Mouse (Mus musculus): ENCODE data around the gene Il17rb. TPM values are rescaled to one million over a fixed set of nuclear protein-coding genes. Genes with fewer than 3 reads are reported as not detected.

The Il17rb gene
- polyA plus RNA-seq, 1 experiment: not detected

GRCm38 (mm10) chr14:29968075-29968821 is 40.4 kb downstream of the Il17rb start, which contains the start of gene Selenok:
Selenok (plus strand) TSS chr14:29968308.
- H3K4me3 ChIP-seq (ENCODE audit: low read depth, low read length): peak within 1 kb of the TSS; percentile 88
- H3K9me3 ChIP-seq (replicated peaks; ENCODE audit: control insufficient read depth, insufficient read depth, low read length, poor library complexity, severe bottlenecking): no peaks in the 10 kb centered on the region
- H3K9ac ChIP-seq (ENCODE audit: low read depth, poor library complexity, severe bottlenecking): peak within 1 kb of the TSS; percentile 80
- peak; percentile 35 for TF ChIP-seq POLR2A (IDR thresholded peaks at IDR 0.05; ENCODE audit: insufficient read depth, low read length)
- TF ChIP-seq CTCF (IDR thresholded peaks at IDR 0.05; ENCODE audit: low read depth, low read length): no peak
- no peak for TF ChIP-seq EP300 (IDR thresholded peaks at IDR 0.05; ENCODE audit: insufficient read depth, low read depth, low read length)
- H3K4me1 ChIP-seq (ENCODE audit: control insufficient read depth, insufficient read depth, low read length): no peaks in the 10 kb centered on the region
- peak within 1 kb of the TSS; percentile 81 for H3K27ac ChIP-seq (ENCODE audit: insufficient read depth, low read length)
- H3K36me3 ChIP-seq (ENCODE audit: control insufficient read depth, insufficient read depth, low read length, poor library complexity, severe bottlenecking): peaks cover 6% of the 10 kb centered on the region; the same call in 1 of the 2 replicates
- H3K27me3 ChIP-seq (ENCODE audit: control insufficient read depth, insufficient read depth, low read length, poor library complexity, severe bottlenecking): no peaks in the 10 kb centered on the region

- Histone ChIP-seq H3K4me1 (ENCODE audit: control insufficient read depth, insufficient read depth, low read length) (no peaks in the 10 kb centered on the region), H3K9ac (ENCODE audit: low read depth, poor library complexity, severe bottlenecking) (peak overlapping the region; percentile 44), H3K27ac (ENCODE audit: insufficient read depth, low read length) (peak overlapping the region; percentile 81), H3K27me3 (ENCODE audit: control insufficient read depth, insufficient read depth, low read length, poor library complexity, severe bottlenecking) (no peaks in the 10 kb centered on the region), H3K4me3 (ENCODE audit: low read depth, low read length) (peak overlapping the region; percentile 80), H3K36me3 (ENCODE audit: control insufficient read depth, insufficient read depth, low read length, poor library complexity, severe bottlenecking) (peaks cover 5% of the 10 kb centered on the region; the same call in 1 of the 2 replicates), H3K9me3 (replicated peaks; ENCODE audit: control insufficient read depth, insufficient read depth, low read length, poor library complexity, severe bottlenecking) (no peaks in the 10 kb centered on the region)
- TF ChIP-seq POLR2A (IDR thresholded peaks at IDR 0.05; ENCODE audit: insufficient read depth, low read length) (no peak), EP300 (IDR thresholded peaks at IDR 0.05; ENCODE audit: insufficient read depth, low read depth, low read length) (no peak), CTCF (IDR thresholded peaks at IDR 0.05; ENCODE audit: low read depth, low read length) (no peak)
These were observed 41.1 kb downstream of the Il17rb start for GRCm38 (mm10) chr14:29967611-29968010.

GRCm38 (mm10) chr14:29957393-29957792 is 51.3 kb downstream of the Il17rb start:
- Histone ChIP-seq H3K4me1 (ENCODE audit: control insufficient read depth, insufficient read depth, low read length) (no peaks in the 10 kb centered on the region), H3K27me3 (ENCODE audit: control insufficient read depth, insufficient read depth, low read length, poor library complexity, severe bottlenecking) (no peaks in the 10 kb centered on the region), H3K9ac (ENCODE audit: low read depth, poor library complexity, severe bottlenecking) (no peak overlapping the region), H3K9me3 (replicated peaks; ENCODE audit: control insufficient read depth, insufficient read depth, low read length, poor library complexity, severe bottlenecking) (peaks cover 7% of the 10 kb centered on the region), H3K27ac (ENCODE audit: insufficient read depth, low read length) (no peak overlapping the region), H3K4me3 (ENCODE audit: low read depth, low read length) (no peak overlapping the region), H3K36me3 (ENCODE audit: control insufficient read depth, insufficient read depth, low read length, poor library complexity, severe bottlenecking) (no peaks in the 10 kb centered on the region)
- TF ChIP-seq POLR2A (IDR thresholded peaks at IDR 0.05; ENCODE audit: insufficient read depth, low read length): no peak
- TF ChIP-seq CTCF (IDR thresholded peaks at IDR 0.05; ENCODE audit: low read depth, low read length): no peak
- no peak for TF ChIP-seq EP300 (IDR thresholded peaks at IDR 0.05; ENCODE audit: insufficient read depth, low read depth, low read length)

GRCm38 (mm10) chr14:29950805-29951204 is 57.9 kb downstream of the Il17rb start:
- Histone ChIP-seq H3K36me3 (ENCODE audit: control insufficient read depth, insufficient read depth, low read length, poor library complexity, severe bottlenecking) (no peaks in the 10 kb centered on the region), H3K27me3 (ENCODE audit: control insufficient read depth, insufficient read depth, low read length, poor library complexity, severe bottlenecking) (no peaks in the 10 kb centered on the region), H3K9ac (ENCODE audit: low read depth, poor library complexity, severe bottlenecking) (no peak overlapping the region), H3K4me3 (ENCODE audit: low read depth, low read length) (no peak overlapping the region), H3K9me3 (replicated peaks; ENCODE audit: control insufficient read depth, insufficient read depth, low read length, poor library complexity, severe bottlenecking) (peaks cover 9% of the 10 kb centered on the region), H3K4me1 (ENCODE audit: control insufficient read depth, insufficient read depth, low read length) (no peaks in the 10 kb centered on the region), H3K27ac (ENCODE audit: insufficient read depth, low read length) (peak overlapping the region; percentile 98)
- TF ChIP-seq CTCF (IDR thresholded peaks at IDR 0.05; ENCODE audit: low read depth, low read length) (no peak), POLR2A (IDR thresholded peaks at IDR 0.05; ENCODE audit: insufficient read depth, low read length) (no peak), EP300 (IDR thresholded peaks at IDR 0.05; ENCODE audit: insufficient read depth, low read depth, low read length) (peak; percentile 93)

GRCm38 (mm10) chr14:29946761-29947309 is 61.9 kb downstream of the Il17rb start:
- no peaks in the 10 kb centered on the region for H3K36me3 ChIP-seq (ENCODE audit: control insufficient read depth, insufficient read depth, low read length, poor library complexity, severe bottlenecking)
- no peak for TF ChIP-seq EP300 (IDR thresholded peaks at IDR 0.05; ENCODE audit: insufficient read depth, low read depth, low read length)
- no peak for TF ChIP-seq CTCF (IDR thresholded peaks at IDR 0.05; ENCODE audit: low read depth, low read length)
- no peak for TF ChIP-seq POLR2A (IDR thresholded peaks at IDR 0.05; ENCODE audit: insufficient read depth, low read length)
- H3K9me3 ChIP-seq (replicated peaks; ENCODE audit: control insufficient read depth, insufficient read depth, low read length, poor library complexity, severe bottlenecking): no peaks in the 10 kb centered on the region
- no peak overlapping the region for H3K9ac ChIP-seq (ENCODE audit: low read depth, poor library complexity, severe bottlenecking)
- H3K4me1 ChIP-seq (ENCODE audit: control insufficient read depth, insufficient read depth, low read length): no peaks in the 10 kb centered on the region
- H3K4me3 ChIP-seq (ENCODE audit: low read depth, low read length): no peak overlapping the region
- H3K27ac ChIP-seq (ENCODE audit: insufficient read depth, low read length): no peak overlapping the region
- H3K27me3 ChIP-seq (ENCODE audit: control insufficient read depth, insufficient read depth, low read length, poor library complexity, severe bottlenecking): no peaks in the 10 kb centered on the region

Other genes with a start within 250 kb of the Il17rb start
- 39.9 and 50.8 TPM in 2 replicates for gene Selenok, start 40.6 kb downstream of the Il17rb start, polyA plus RNA-seq (2011; ENCODE audit: insufficient read depth, insufficient read length, low read depth, missing spikeins)
- gene Actr8, start 30.6 kb downstream of the Il17rb start, polyA plus RNA-seq (2011; ENCODE audit: insufficient read depth, insufficient read length, low read depth, missing spikeins): 49.4 and 54.7 TPM in 2 replicates
- gene Chdh, start 127 bp upstream of the Il17rb start, polyA plus RNA-seq (2011; ENCODE audit: insufficient read depth, insufficient read length, low read depth, missing spikeins): 0.67 and 1.3 TPM in 2 replicates